Mouse (Mus musculus): Measurements from ENCODE around the gene Map3k19.

Gene Map3k19

DNA sequence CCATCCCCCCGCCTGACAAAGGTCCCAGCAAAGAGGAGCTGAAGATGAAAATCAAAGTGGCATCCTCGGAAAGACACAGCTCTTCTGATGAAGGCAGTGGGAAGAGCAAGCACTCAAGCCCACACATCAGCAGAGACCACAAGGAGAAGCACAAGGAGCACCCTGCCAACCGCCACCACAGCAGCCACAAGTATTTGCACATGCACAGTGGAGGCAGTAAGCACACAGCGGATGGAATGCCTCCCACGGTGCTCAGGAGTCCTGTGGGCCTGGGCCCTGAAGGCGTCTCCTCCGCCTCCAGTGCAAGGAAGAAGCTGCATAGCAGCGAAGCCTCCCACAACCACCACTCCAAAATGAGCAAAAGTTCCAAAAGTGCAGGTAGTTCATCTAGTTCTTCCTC, 51.9 kb downstream of the Map3k19 start:
- in situ Hi-C loops (cut with MboI, MseI), result no loop called here

- in situ Hi-C loops (cut with MboI, MseI), result no loop called here
Observed at GRCm38 (mm10) chr1:127796752-127797151, 58.1 kb downstream of the Map3k19 start.

DNA sequence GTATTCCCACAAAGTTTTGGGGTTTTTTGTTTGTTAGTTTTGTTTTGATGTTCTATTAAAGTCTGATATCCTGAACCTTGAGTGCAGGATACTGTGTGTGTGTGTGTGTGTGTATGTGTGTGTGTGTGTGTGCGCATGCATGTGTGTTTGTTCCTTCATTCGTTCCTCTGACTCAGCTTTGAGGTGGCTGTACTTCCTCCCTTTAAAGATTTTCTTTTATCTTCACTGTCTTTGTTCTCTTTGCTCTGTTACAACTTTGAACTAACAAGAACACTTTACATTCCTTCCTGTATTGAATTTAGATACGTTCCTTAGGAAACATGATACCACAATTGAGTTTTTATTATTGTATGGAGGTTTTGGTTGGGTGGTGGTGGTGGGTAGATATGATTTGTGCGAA, 58.5 kb downstream of the Map3k19 start:
- in situ Hi-C loops (cut with MboI, MseI), result no loop called here

DNA sequence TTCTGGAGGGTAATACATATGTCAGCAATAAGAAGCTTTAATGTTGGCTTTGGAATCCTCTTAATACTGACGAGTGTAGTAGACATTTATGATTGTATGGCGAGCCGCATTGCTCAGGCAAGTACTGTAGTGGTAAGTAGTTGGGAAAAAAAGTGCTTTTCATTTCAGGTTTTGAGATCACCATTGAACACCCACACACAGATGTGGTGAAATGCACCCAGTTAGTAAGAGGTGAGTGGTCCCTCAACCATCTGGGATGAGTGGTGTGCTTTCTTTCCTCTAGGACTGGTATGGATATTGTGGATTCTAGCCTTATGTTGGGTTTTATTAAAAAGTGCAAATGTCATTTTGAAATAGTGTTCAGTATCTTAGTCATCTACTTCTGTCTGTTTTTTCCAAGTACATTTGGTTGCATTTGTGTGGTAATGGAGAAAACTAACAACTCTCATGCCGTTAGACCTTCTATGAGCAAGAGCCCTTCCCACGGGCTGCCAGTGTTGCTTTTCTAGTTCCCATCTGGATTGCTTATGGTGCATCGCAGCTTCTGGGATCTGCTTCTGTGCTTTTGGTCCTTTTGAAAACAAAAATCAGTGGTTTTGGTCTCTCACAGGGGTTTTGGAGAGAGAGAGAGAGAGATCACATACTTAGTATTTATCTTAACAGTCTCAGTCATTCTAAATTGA, 59.6 kb downstream of the Map3k19 start:
- in situ Hi-C loops (cut with MboI, MseI), result no loop called here

GRCm38 (mm10) chr1:127793459-127793858, 61.4 kb downstream of the Map3k19 start:
- in situ Hi-C loops (cut with MboI, MseI), result no loop called here

DNA sequence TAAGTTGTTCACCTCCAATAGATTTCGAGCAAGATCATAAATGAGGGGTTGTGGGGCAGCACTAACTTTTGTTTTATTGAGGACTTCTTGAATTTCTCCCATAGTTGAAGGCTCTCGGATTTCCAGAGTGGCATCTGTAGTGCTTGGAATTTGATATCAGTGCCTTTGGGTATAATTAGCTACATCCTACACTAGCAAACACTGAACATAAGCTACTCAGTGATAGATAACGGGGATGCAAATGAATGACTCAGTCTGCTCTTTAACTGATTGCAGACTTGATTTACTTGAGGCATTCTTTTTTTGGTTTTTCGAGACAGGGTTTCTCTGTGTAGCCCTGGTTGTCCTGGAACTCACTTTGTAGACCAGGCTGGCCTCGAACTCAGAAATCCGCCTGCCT, 65.9 kb downstream of the Map3k19 start:
- in situ Hi-C loops (cut with MboI, MseI), result no loop called here

DNA sequence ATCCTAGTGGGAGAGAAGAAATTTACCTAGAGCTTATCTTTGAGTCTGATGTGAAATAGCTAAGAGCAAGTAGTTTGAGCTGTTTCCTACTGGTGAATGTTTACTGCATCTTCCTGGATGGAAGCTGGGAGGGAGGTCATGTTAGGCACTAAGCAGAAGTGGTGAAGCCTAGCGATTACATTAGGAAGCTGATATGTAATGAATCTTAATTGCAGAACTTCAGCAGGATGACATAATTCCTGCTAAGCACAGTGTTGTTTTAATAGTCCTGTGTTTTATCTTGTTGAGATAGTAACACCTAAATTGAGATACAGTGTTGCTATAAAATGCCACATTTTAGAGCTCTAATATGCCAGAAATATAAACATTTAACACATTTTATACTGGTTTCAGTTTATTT, 68.9 kb downstream of the Map3k19 start:
- in situ Hi-C loops (cut with MboI, MseI), result no loop called here

DNA sequence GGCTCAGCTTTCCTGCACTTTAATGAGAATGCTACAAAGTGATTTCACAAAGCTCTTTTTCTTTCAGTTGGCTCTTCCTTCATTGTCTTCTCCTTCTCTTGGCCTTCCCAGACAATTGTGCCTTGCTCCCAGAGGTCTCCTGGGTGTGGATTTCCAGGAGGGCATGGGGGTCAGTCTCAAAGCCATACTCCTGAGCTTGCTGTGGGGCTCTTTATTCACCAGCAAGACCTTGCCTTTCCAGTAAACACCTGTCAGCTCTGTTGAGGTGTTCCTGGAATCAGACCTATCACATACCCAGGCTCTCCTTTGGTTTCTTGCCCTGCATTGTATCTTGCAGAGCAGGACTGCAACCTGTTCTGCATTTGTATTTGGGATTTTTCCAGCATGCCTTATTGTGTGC, 71.0 kb downstream of the Map3k19 start:
- in situ Hi-C loops (cut with MboI, MseI), result no loop called here

GRCm38 (mm10) chr1:127780849-127781248, 74.0 kb downstream of the Map3k19 start:
- in situ Hi-C loops (cut with MboI, MseI), result no loop called here

DNA sequence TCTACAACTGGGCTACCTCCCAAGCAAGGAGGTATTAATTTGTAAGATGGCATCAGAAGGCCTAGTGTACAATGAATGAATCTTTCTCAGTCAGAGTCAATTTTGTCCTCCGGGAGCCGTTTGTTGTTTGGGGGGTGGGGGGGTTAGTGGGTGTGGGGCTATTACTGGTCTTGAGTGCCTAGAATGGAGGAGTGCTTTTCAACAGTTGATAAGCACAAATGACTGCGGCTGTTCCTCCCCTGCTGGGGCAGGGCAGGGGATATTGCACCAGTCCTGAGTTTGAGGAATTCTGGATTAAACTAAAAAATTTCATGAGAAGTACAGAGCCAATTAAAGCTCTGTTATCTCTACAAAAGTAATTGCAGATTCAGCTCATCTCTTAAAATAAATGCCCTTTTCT, 74.7 kb downstream of the Map3k19 start:
- in situ Hi-C loops (cut with MboI, MseI), result no loop called here

DNA sequence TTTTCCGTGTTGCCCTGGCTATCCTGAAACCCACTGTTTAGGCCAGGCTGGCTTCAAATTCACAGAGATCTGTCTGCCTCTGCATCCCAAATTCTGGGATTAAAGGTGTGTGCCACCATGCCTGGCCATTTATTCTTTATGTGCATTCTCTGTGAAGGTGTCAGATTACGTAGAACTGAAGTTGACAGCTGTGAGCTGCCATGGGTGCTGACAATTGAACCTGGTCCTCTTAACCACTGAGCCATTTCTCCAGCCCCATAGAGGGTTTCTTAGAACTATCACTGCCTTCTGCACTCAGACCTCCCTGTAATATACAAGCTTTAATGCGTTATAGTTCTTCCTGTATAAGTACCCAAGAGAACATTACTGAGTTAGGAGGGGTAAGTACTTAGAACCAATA, 76.2 kb downstream of the Map3k19 start:
- in situ Hi-C loops (cut with MboI, MseI), result no loop called here

DNA sequence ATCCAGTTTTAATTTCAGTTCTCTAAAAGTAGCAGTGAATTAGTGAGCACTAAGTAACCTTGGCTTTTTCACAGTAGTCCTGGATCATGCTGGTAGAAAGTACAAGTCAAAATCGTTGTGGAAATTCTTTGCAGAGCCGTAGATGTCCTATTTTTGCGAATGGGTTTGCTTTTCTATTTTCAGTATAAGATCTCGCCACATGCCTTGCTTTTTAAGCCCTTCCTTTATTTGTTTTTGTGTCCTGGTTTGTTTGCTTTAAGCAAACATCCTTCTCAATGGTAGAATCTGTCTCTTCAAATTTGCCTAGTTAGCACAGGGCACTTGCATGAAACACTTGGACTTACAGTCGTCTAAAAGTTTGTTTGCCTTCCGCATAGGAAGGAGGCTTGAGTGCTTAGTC, 78.6 kb downstream of the Map3k19 start:
- in situ Hi-C loops (cut with MboI, MseI), result no loop called here

DNA sequence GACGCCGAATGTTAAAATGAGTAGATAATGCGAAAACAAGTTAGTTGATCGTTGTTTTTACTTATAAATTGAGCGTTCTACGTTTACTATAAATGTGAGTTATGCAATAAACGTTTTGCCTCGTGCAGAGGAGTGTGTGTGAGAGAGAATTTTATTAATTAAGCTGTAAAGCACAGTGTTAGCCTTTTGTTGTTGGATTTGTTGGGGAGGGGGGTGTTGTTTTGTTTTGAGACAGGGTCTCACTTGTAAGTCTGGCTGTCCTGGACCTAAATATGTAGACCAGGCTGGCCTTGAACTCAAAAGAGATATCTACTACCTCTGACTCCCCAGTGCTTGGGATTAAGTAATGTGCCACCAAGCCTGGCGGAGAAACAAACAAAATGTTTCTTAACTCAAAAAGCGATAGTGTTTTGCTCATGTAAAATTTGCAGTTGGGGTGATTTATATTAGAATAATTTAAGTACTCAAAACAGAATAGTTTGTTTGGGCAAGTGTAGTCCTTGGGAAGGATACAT, 79.6 kb downstream of the Map3k19 start:
- in situ Hi-C loops (cut with MboI, MseI), result no loop called here

GRCm38 (mm10) chr1:127774501-127774880, 80.3 kb downstream of the Map3k19 start:
- in situ Hi-C loops (cut with MboI, MseI), result no loop called here

GRCm38 (mm10) chr1:127773803-127774500, 80.9 kb downstream of the Map3k19 start, which contains the start of gene Ccnt2:
Gene Ccnt2, plus strand, starts transcription at chr1:127774164.
- in situ Hi-C loops (cut with MboI, MseI), result no loop called here

- in situ Hi-C loops (cut with MboI, MseI), result no loop called here
Observed at GRCm38 (mm10) chr1:127773198-127773802, 81.5 kb downstream of the Map3k19 start.

GRCm38 (mm10) chr1:127766741-127767140, 88.1 kb downstream of the Map3k19 start:
- in situ Hi-C loops (cut with MboI, MseI), result no loop called here

DNA sequence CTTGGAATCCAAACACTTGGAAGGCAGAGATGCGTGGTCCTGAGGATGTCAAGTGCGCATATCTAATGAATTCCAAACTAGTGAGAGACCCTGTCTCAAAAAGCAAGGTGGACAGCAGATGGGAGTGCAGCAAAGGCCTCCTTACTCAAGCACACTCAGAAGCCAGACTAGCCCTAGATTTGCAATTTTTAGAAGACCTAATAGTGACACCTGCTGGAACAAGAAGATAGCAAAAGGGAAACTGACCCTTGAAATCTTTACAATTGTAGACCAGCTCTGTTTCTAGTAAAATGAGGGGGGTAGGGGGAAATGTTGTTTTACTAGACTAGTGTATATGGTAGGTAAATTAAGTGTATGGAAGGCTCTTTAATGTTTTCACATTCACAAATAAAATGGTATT, 89.4 kb downstream of the Map3k19 start:
- in situ Hi-C loops (cut with MboI, MseI), result no loop called here

Data from T-helper 2 cell (primary cell).